Mouse (Mus musculus) heart, embryonic 14.5 days (tissue): ENCODE results near the gene Sipa1. TPM values are rescaled to one million over a fixed set of nuclear protein-coding genes. Genes with fewer than 3 reads are reported as not detected.
"Not testable (repeated sequence)": the region's sequence is repeated elsewhere in the genome, so short reads cannot be mapped to it uniquely, and the experiment has no call there.

Source experiments
- ATAC-seq: fragments of 200-750 bp; cut with Nextera tagmentation; 2 replicates; pipeline ENCODE4 v1.8.0; 2017; ENCODE audit warnings: low read depth, moderate TSS enrichment; ENCODE audit not compliant: insufficient number of reproducible peaks, insufficient read depth, low FRiP score
- H3K27ac ChIP-seq, 2 experiments: fragments of 200-500 bp in 1 of 2; fragments of 300-500 bp in 1 of 2; sonication (generic) in 1 of 2; replicated peaks in 1 of 2; 2 replicates each; pipeline ENCODE4 v1.5.1; 2012 to 2014; ENCODE audit warnings: low read depth in 2 of 2, low read length in 2 of 2, control low read depth in 1 of 2, mild to moderate bottlenecking in 1 of 2, mixed read lengths in 1 of 2; ENCODE audit not compliant: control insufficient read depth in 1 of 2, insufficient read depth in 1 of 2
- H3K27me3 ChIP-seq: fragments of 300-500 bp; sonication (generic); 2 replicates; pipeline ENCODE4 v1.6.1; 2014; ENCODE audit warnings: mild to moderate bottlenecking, low read length, control low read depth; ENCODE audit not compliant: control insufficient read depth, insufficient read depth
- H3K36me3 ChIP-seq: fragments of 300-500 bp; sonication (generic); 2 replicates; pipeline ENCODE4 v1.6.1; 2014; ENCODE audit warnings: mild to moderate bottlenecking, control low read depth, low read length, mixed read lengths; ENCODE audit not compliant: control insufficient read depth, insufficient read depth
- H3K4me1 ChIP-seq, 2 experiments: fragments of 200-500 bp in 1 of 2; fragments of 300-500 bp in 1 of 2; sonication (generic) in 1 of 2; 2 replicates each; pipeline ENCODE4 v1.6.1; 2012 to 2014; ENCODE audit warnings: low read length in 2 of 2, control low read depth in 1 of 2, mixed read lengths in 1 of 2; ENCODE audit not compliant: control insufficient read depth in 2 of 2, insufficient read depth in 2 of 2
- H3K4me2 ChIP-seq: fragments of 300-500 bp; sonication (generic); 2 replicates; pipeline ENCODE4 v1.6.1; 2014; ENCODE audit warnings: mild to moderate bottlenecking, low read length
- H3K4me3 ChIP-seq, 2 experiments: fragments of 200-500 bp in 1 of 2; fragments of 300-500 bp in 1 of 2; sonication (generic) in 1 of 2; 2 replicates each; pipeline ENCODE4 v1.5.1; 2012 to 2014; ENCODE audit warnings: low read length in 2 of 2, mild to moderate bottlenecking in 2 of 2, control low read depth in 1 of 2, low read depth in 1 of 2, moderate library complexity in 1 of 2; ENCODE audit not compliant: control insufficient read depth in 1 of 2, insufficient read depth in 1 of 2
- H3K9ac ChIP-seq: fragments of 300-500 bp; sonication (generic); 2 replicates; pipeline ENCODE4 v1.6.1; 2014; ENCODE audit warnings: mild to moderate bottlenecking, low read length
- H3K9me3 ChIP-seq: fragments of 300-500 bp; sonication (generic); 2 replicates; pipeline ENCODE4 v1.6.1; 2016; ENCODE audit warnings: low read length, control low read depth; ENCODE audit not compliant: control insufficient read depth
- WGBS: fragments of 180-500 bp; shearing (Covaris S2); extraction: QIAGEN DNeasy Blood & Tissue Kit; methylation state at CpG from one replicate; pipeline ENCODE4 v1.1.7; 2014; 5-methylcytosine and 5-hydroxymethylcytosine counted together
- polyA plus RNA-seq: library from polyadenylated mRNA; unstranded; fragments of >200 nt; fragmentation: Nextera tagmentation; extraction: Ambion mirVana; gene quantifications from 2 replicates; pipeline ENCODE4 v1.2.1, GENCODE M21; 2014

Gene Sipa1
- polyA plus RNA-seq, 1 experiment from 2014 or later, result 16.7 TPM

GRCm38 (mm10) chr19:5689565-5690342 is 26.2 kb upstream of the Sipa1 start:
- peak overlapping the region; percentile 100 for H3K4me2 ChIP-seq
- H3K4me1 ChIP-seq, result peaks cover 16 to 48% of the 10 kb centered on the region in 2 experiments
- no peaks in the 10 kb centered on the region for H3K27me3 ChIP-seq
- ATAC-seq, result peak; percentile 54
- peak overlapping the region; percentile 87 to 95 for H3K27ac ChIP-seq
- H3K4me3 ChIP-seq, result peak overlapping the region; percentile 52 to 95
- peak overlapping the region; percentile 85 for H3K9ac ChIP-seq
- H3K36me3 ChIP-seq, result peaks cover 59% of the 10 kb centered on the region
- 6% methylated on average over 42 of the region's 42 CpGs for WGBS
- no peaks in the 10 kb centered on the region for H3K9me3 ChIP-seq

GRCm38 (mm10) chr19:5689088-5689428 is 25.6 kb upstream of the Sipa1 start:
- Histone ChIP-seq H3K27me3 (no peaks in the 10 kb centered on the region), H3K4me3 (peak overlapping the region; percentile 52 to 95), H3K9ac (peak overlapping the region; percentile 85), H3K4me2 (peak overlapping the region; percentile 100), H3K4me1 (peaks cover 16 to 48% of the 10 kb centered on the region in 2 experiments), H3K9me3 (no peaks in the 10 kb centered on the region), H3K36me3 (peaks cover 59% of the 10 kb centered on the region), H3K27ac (peak overlapping the region; percentile 87 to 95)
- 1% methylated on average over 7 of the region's 7 CpGs for WGBS
- ATAC-seq, result no peak

DNA sequence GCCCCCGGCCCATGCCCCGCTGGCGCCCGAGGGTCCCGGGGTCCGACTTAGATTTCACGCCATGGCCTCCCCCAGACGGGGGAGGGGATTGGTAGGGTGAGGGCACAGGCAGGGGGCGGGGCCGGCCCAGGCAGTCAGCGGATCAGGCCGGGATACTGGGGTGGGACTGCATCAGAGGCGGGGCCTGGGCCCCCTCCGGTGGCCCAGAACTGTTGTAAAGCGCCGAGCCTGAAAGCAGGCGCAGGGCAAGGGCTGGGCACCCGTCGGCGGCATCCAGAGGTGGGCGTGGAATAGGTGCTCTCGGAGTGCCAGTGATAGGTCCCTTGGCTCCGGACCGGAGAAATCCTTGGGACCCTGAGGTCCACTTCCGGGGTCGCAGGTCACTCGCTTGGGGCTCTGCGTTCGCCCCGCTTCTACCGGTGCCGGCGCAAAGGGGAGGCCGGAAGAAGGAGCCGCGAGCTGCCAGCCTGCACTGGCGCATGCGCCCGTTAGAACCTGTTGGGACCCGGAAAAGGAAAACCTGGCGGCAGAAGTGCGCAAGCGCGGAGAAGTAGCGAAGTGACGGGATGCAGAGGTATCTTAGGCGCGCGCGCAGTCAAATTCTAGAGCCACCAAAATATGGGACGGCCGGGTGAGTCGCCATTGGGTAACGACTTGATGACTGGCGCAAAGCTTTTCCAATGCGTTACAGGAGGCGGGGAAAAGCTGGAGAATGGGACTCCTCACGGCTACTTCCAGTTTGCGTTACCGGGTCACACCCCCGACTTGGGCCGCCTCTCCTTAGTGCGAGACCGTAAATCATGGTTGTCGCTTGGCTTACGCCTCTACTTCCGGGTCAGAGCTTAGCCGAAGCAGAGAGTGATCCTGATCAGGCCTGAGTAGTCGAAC is 24.9 kb upstream of the Sipa1 start, which contains the start of the genes Map3k11 and Pcnx3:
Gene Map3k11, plus strand, starts transcription at position 543 of the 888 bp plus-strand sequence.
Gene Pcnx3, minus strand, starts transcription at position 709 of the 888 bp plus-strand sequence.
- Histone ChIP-seq H3K9me3 (no peaks in the 10 kb centered on the region), H3K27me3 (no peaks in the 10 kb centered on the region), H3K4me3 (peak within 1 kb of the TSS; percentile 52 to 95), H3K36me3 (peaks cover 59% of the 10 kb centered on the region), H3K4me2 (peak within 1 kb of the TSS; percentile 100), H3K27ac (peak within 1 kb of the TSS; percentile 87 to 95), H3K4me1 (peaks cover 16 to 43% of the 10 kb centered on the region in 2 experiments), H3K9ac (peak within 1 kb of the TSS; percentile 85)
- WGBS, result under 1% methylated on average over 69 of the region's 69 CpGs
- peak; percentile 87 for ATAC-seq

GRCm38 (mm10) chr19:5687738-5688137 is 24.2 kb upstream of the Sipa1 start:
- Histone ChIP-seq H3K27me3 (no peaks in the 10 kb centered on the region), H3K9me3 (no peaks in the 10 kb centered on the region), H3K36me3 (peaks cover 59% of the 10 kb centered on the region), H3K4me2 (peak overlapping the region; percentile 100), H3K4me3 (peak overlapping the region; percentile 52 to 95), H3K9ac (peak overlapping the region; percentile 85), H3K27ac (peak overlapping the region in 1 of 2 experiments; percentile 87; a peak in 2 of 4 replicates), H3K4me1 (peaks cover 16 to 38% of the 10 kb centered on the region in 2 experiments)
- ATAC-seq, result no peak
- WGBS, result 22% methylated on average over 9 of the region's 9 CpGs

- not testable (repeated sequence) for H3K9ac ChIP-seq, H3K9me3 ChIP-seq, H3K27me3 ChIP-seq, ATAC-seq, H3K27ac ChIP-seq
- Histone ChIP-seq H3K4me2 (peak overlapping the region; percentile 100; the same call in 1 of the 2 replicates), H3K4me3 (peak overlapping the region in 1 of 2 experiments; percentile 52; a peak in 1 of 4 replicates), H3K36me3 (peaks cover 66% of the 10 kb centered on the region), H3K4me1 (peaks cover 16 to 30% of the 10 kb centered on the region in 2 experiments)
- 93% methylated on average over 11 of the region's 12 CpGs for whole genome bisulfite sequencing
These were observed 23.4 kb upstream of the Sipa1 start for GRCm38 (mm10) chr19:5686954-5687353.

- WGBS, result 81% methylated on average over 13 of the region's 13 CpGs
- Histone ChIP-seq H3K9ac (no peak overlapping the region), H3K27ac (no peak overlapping the region), H3K9me3 (no peaks in the 10 kb centered on the region), H3K27me3 (no peaks in the 10 kb centered on the region), H3K4me1 (peaks cover 13 to 25% of the 10 kb centered on the region in 2 experiments), H3K36me3 (peaks cover 66% of the 10 kb centered on the region), H3K4me2 (no peak overlapping the region), H3K4me3 (no peak overlapping the region)
- no peak for ATAC-seq
These were observed 22.9 kb upstream of the Sipa1 start for GRCm38 (mm10) chr19:5686437-5686836.

GRCm38 (mm10) chr19:5685861-5686260 is 22.4 kb upstream of the Sipa1 start:
- ATAC-seq, result no peak
- Histone ChIP-seq H3K9me3 (no peaks in the 10 kb centered on the region), H3K9ac (no peak overlapping the region), H3K27ac (no peak overlapping the region), H3K4me3 (no peak overlapping the region), H3K4me2 (no peak overlapping the region), H3K4me1 (peaks cover 11 to 19% of the 10 kb centered on the region in 2 experiments), H3K36me3 (peaks cover 66% of the 10 kb centered on the region), H3K27me3 (no peaks in the 10 kb centered on the region)
- 90% methylated on average over 11 of the region's 11 CpGs for WGBS
